In the genomic region with DNA sequence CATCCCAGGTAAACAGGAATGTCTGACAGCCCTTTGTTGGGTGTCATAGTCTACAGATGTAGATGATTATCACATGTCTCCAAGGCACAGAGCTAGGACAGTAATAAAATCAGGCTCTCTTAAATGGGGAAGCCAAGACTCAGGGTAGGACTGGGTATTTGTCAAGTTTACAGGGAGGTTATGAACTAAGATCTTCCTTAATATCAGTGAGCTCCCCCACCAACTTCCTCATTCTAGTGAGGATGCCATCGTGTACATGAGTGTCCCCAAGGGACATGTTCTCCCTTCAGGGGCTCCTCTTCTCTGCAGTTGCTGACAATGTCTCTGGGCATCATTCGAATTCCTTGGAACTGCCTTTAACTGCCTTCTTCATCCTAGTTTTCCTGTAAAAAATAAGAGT, we compare ENCODE assay signal across 15 mouse cellular contexts.
A peak's percentile ranks its signal among the peaks of the same experiment; 100 is the strongest.
DNase-seq lines count a peak whose midpoint lies in the region; ATAC-seq and TF ChIP-seq lines count a peak whose summit lies in the region.
"Had no signal": no experiment of that assay in that cellular context is flagged by ENCODE, and none has a peak within 500 bp of the region (broad histone marks: within the 10 kb centered on the region; RNA-seq: fewer than 3 reads in every experiment).

No protein-coding gene starts in this region.

- no peak for TF ChIP-seq RAD21 in CH12.LX (IDR thresholded peaks at IDR 0.05; ENCODE audit: low read depth, low read length)

- dilution Hi-C loops in CH12.LX (cut with MboI; ENCODE audit: extremely low pct_ligation_motif_present, extremely low pct_unique_long_range_greater_than_20kb, low sequenced_read_pairs), result no loop called here

- peaks cover 4% of the 10 kb centered on the region for H3K9me3 ChIP-seq in CH12.LX (replicated peaks; ENCODE audit: low read length)
- H3K9me3 ChIP-seq in forebrain, embryonic 13.5 days (replicated peaks), result no peaks in the 10 kb centered on the region
- H3K9me3 ChIP-seq in forebrain, embryonic 16.5 days (ENCODE audit: control insufficient read depth, low read length), result no peaks in the 10 kb centered on the region
- no peaks in the 10 kb centered on the region for H3K9me3 ChIP-seq in hindbrain, embryonic 16.5 days (ENCODE audit: control insufficient read depth, low read length)
- H3K9me3 ChIP-seq: embryonic facial prominence, embryonic 13.5 days; embryonic facial prominence, embryonic 15.5 days; forebrain, embryonic 10.5 days; forebrain, embryonic 12.5 days; forebrain, embryonic 15.5 days had no signal

- ATAC-seq in granulocyte monocyte progenitor cell, adult 5-6 weeks (replicated peaks; ENCODE audit: poor library complexity, severe bottlenecking), result peak; percentile 78
- peak; percentile 56 for ATAC-seq in megakaryocyte progenitor cell, adult 5-6 weeks (replicated peaks; ENCODE audit: poor library complexity)
- no peak for ATAC-seq in forebrain, embryonic 13.5 days
- ATAC-seq in forebrain, embryonic 16.5 days, result no peak
- ATAC-seq in hindbrain, embryonic 16.5 days, result no peak
- ATAC-seq: CD4-positive, CD25-positive, alpha-beta regulatory T cell, adult 4 months; forebrain, embryonic 15.5 days; Patski had no signal

- H3K79me2 ChIP-seq in CH12.LX (replicated peaks; ENCODE audit: control insufficient read depth, extremely low read depth, insufficient read depth, poor library complexity, severe bottlenecking), result no peaks in the 10 kb centered on the region

- H3K27ac ChIP-seq in CH12.LX (ENCODE audit: insufficient read depth, low read depth), result no peak overlapping the region
- no peak overlapping the region for H3K27ac ChIP-seq in forebrain, embryonic 13.5 days
- H3K27ac ChIP-seq in forebrain, embryonic 16.5 days (ENCODE audit: low read length), result no peak overlapping the region
- H3K27ac ChIP-seq in hindbrain, embryonic 16.5 days (ENCODE audit: low read depth, low read length), result no peak overlapping the region
- H3K27ac ChIP-seq: embryonic facial prominence, embryonic 13.5 days; embryonic facial prominence, embryonic 15.5 days; forebrain, embryonic 10.5 days; forebrain, embryonic 12.5 days; forebrain, embryonic 15.5 days had no signal

- TF ChIP-seq POLR2A in CH12.LX (IDR thresholded peaks at IDR 0.05; ENCODE audit: low read depth, low read length), result no peak

- H3K9ac ChIP-seq in CH12.LX (ENCODE audit: insufficient read depth, low read depth), result no peak overlapping the region
- no peak overlapping the region for H3K9ac ChIP-seq in forebrain, embryonic 13.5 days
- no peak overlapping the region for H3K9ac ChIP-seq in forebrain, embryonic 16.5 days (replicated peaks; ENCODE audit: low read depth, low read length)
- no peak overlapping the region for H3K9ac ChIP-seq in hindbrain, embryonic 16.5 days (ENCODE audit: low read depth, low read length)
- H3K9ac ChIP-seq: embryonic facial prominence, embryonic 13.5 days; embryonic facial prominence, embryonic 15.5 days; forebrain, embryonic 12.5 days; forebrain, embryonic 15.5 days had no signal

- 77% methylated on average over 2 of the region's 2 CpGs for WGBS in forebrain, embryonic 13.5 days
- WGBS in forebrain, embryonic 16.5 days, result 81% methylated on average over 2 of the region's 2 CpGs
- 68% methylated on average over 2 of the region's 2 CpGs for WGBS in hindbrain, embryonic 16.5 days

- peak; percentile 12 for DNase-seq in CH12.LX (ENCODE audit: extremely low read depth)
- DNase-seq: adrenal gland, adult 8-10 months had no signal

- H3K36me3 ChIP-seq in CH12.LX (replicated peaks in 1 of 2; ENCODE audit: control insufficient read depth in 1 of 2, insufficient read depth in 1 of 2, low read length in 1 of 2), result no peaks in the 10 kb centered on the region
- no peaks in the 10 kb centered on the region for H3K36me3 ChIP-seq in forebrain, embryonic 13.5 days (ENCODE audit: poor library complexity, severe bottlenecking)
- no peaks in the 10 kb centered on the region for H3K36me3 ChIP-seq in forebrain, embryonic 16.5 days (ENCODE audit: control insufficient read depth, insufficient read depth)
- no peaks in the 10 kb centered on the region for H3K36me3 ChIP-seq in hindbrain, embryonic 16.5 days (ENCODE audit: control insufficient read depth, insufficient read depth, low read length)
- H3K36me3 ChIP-seq: embryonic facial prominence, embryonic 13.5 days; embryonic facial prominence, embryonic 15.5 days; forebrain, embryonic 10.5 days; forebrain, embryonic 12.5 days; forebrain, embryonic 15.5 days had no signal

- in situ Hi-C loops in CH12.LX (cut with MboI; ENCODE audit: low pct_ligation_motif_present, low pct_unique_long_range_greater_than_20kb, low sequenced_read_pairs), result loop anchor here (25.0 kb wide), 2 partner anchors 383 to 633 kb away; no protein-coding TSS in a partner anchor

- no peak overlapping the region for H3K4me2 ChIP-seq in CH12.LX (ENCODE audit: insufficient read depth, low read depth, poor library complexity, severe bottlenecking)
- no peak overlapping the region for H3K4me2 ChIP-seq in forebrain, embryonic 13.5 days
- H3K4me2 ChIP-seq in forebrain, embryonic 16.5 days (ENCODE audit: low read length), result no peak overlapping the region
- no peak overlapping the region for H3K4me2 ChIP-seq in hindbrain, embryonic 16.5 days (ENCODE audit: low read length)
- H3K4me2 ChIP-seq: embryonic facial prominence, embryonic 13.5 days; embryonic facial prominence, embryonic 15.5 days; forebrain, embryonic 12.5 days; forebrain, embryonic 15.5 days had no signal

- TF ChIP-seq EP300 in CH12.LX (IDR thresholded peaks at IDR 0.05; ENCODE audit: low read length), result no peak

- TF ChIP-seq CTCF in CH12.LX (conservative IDR thresholded peaks at IDR 0.05 in 1 of 2, IDR thresholded peaks at IDR 0.05 in 1 of 2; ENCODE audit: low read depth in 2 of 2, low read length in 2 of 2), result no peak

- no peak overlapping the region for H3K4me3 ChIP-seq in CH12.LX (replicated peaks in 1 of 3; ENCODE audit: low read depth in 2 of 3, low read length in 2 of 3, poor library complexity in 1 of 3)
- H3K4me3 ChIP-seq in forebrain, embryonic 13.5 days, result no peak overlapping the region
- no peak overlapping the region for H3K4me3 ChIP-seq in forebrain, embryonic 16.5 days (replicated peaks; ENCODE audit: low read length)
- H3K4me3 ChIP-seq in hindbrain, embryonic 16.5 days (ENCODE audit: low read length), result no peak overlapping the region
- H3K4me3 ChIP-seq: embryonic facial prominence, embryonic 13.5 days; embryonic facial prominence, embryonic 15.5 days; erythroblast, embryonic 14.5 days; forebrain, embryonic 10.5 days; forebrain, embryonic 12.5 days; forebrain, embryonic 15.5 days had no signal

- peaks cover 14 to 25% of the 10 kb centered on the region in 2 experiments; a peak in 3 of 4 replicates for H3K4me1 ChIP-seq in CH12.LX (ENCODE audit: control insufficient read depth in 1 of 2, insufficient read depth in 2 of 2)
- peaks cover 28% of the 10 kb centered on the region for H3K4me1 ChIP-seq in forebrain, embryonic 13.5 days
- peaks cover 10% of the 10 kb centered on the region; the same call in 1 of the 2 replicates for H3K4me1 ChIP-seq in forebrain, embryonic 16.5 days (replicated peaks; ENCODE audit: control insufficient read depth, insufficient read depth, low read length)
- peaks cover 3% of the 10 kb centered on the region for H3K4me1 ChIP-seq in hindbrain, embryonic 16.5 days (ENCODE audit: control insufficient read depth, insufficient read depth, low read depth, low read length)

- no peaks in the 10 kb centered on the region for H3K27me3 ChIP-seq in CH12.LX (replicated peaks)
- H3K27me3 ChIP-seq in forebrain, embryonic 13.5 days, result no peaks in the 10 kb centered on the region
- no peaks in the 10 kb centered on the region for H3K27me3 ChIP-seq in forebrain, embryonic 16.5 days (replicated peaks; ENCODE audit: control insufficient read depth, insufficient read depth, low read length)
- 0 out of 2 replicates have a peak, but pooled peaks cover 3% of the 10 kb centered on the region for H3K27me3 ChIP-seq in hindbrain, embryonic 16.5 days (replicated peaks; ENCODE audit: control insufficient read depth, insufficient read depth, low read length)
- H3K27me3 ChIP-seq: forebrain, embryonic 15.5 days had no signal

TF ChIP-seq in CH12.LX, 34 proteins besides CTCF, POLR2A, EP300 and RAD21:
- TF ChIP-seq MAX (IDR thresholded peaks at IDR 0.05; ENCODE audit: low read length) (no peak), KAT2A (IDR thresholded peaks at IDR 0.05; ENCODE audit: insufficient replicate concordance, low read length) (no peak), MAFK (IDR thresholded peaks at IDR 0.05; ENCODE audit: insufficient replicate concordance, low read length) (no peak), ELF1 (IDR thresholded peaks at IDR 0.05; ENCODE audit: low read depth, low read length) (no peak), E2F4 (IDR thresholded peaks at IDR 0.05; ENCODE audit: insufficient replicate concordance, low read depth, low read length) (no peak), TCF12 (IDR thresholded peaks at IDR 0.05; ENCODE audit: low read depth, low read length) (no peak), MEF2A (IDR thresholded peaks at IDR 0.05; ENCODE audit: borderline replicate concordance, low read depth, low read length) (no peak), JUND (conservative IDR thresholded peaks at IDR 0.05; ENCODE audit: low read depth, low read length) (no peak), CHD1 (IDR thresholded peaks at IDR 0.05; ENCODE audit: low read depth, low read length) (no peak), PAX5 (IDR thresholded peaks at IDR 0.05; ENCODE audit: low read length) (no peak), NELFE (IDR thresholded peaks at IDR 0.05; ENCODE audit: low read depth, low read length) (no peak), HCFC1 (IDR thresholded peaks at IDR 0.05; ENCODE audit: low read depth, low read length) (no peak), NRF1 (IDR thresholded peaks at IDR 0.05; ENCODE audit: low read depth, low read length) (no peak)
TF ChIP-seq in CH12.LX: peak in this region for 0.

Comparison
In these comparisons a context has a peak if more than half of its experiments do, and no peak if none do; other contexts are left out.
1. ATAC-seq: peak in granulocyte monocyte progenitor cell, adult 5-6 weeks (single experiment) and megakaryocyte progenitor cell, adult 5-6 weeks (single experiment); none in forebrain, embryonic 13.5 days (single experiment), forebrain, embryonic 16.5 days (single experiment) and hindbrain, embryonic 16.5 days (single experiment).